Mouse (Mus musculus): ENCODE data around the gene Avil. TPM values are rescaled to one million over a fixed set of nuclear protein-coding genes. Genes with fewer than 3 reads are reported as not detected.
"Not testable (repeated sequence)": the region's sequence is repeated elsewhere in the genome, so short reads cannot be mapped to it uniquely, and the experiment has no call there.

Avil gene
- total RNA-seq, 2 experiments from 2014 or later = 0.23 to 0.49 TPM

DNA sequence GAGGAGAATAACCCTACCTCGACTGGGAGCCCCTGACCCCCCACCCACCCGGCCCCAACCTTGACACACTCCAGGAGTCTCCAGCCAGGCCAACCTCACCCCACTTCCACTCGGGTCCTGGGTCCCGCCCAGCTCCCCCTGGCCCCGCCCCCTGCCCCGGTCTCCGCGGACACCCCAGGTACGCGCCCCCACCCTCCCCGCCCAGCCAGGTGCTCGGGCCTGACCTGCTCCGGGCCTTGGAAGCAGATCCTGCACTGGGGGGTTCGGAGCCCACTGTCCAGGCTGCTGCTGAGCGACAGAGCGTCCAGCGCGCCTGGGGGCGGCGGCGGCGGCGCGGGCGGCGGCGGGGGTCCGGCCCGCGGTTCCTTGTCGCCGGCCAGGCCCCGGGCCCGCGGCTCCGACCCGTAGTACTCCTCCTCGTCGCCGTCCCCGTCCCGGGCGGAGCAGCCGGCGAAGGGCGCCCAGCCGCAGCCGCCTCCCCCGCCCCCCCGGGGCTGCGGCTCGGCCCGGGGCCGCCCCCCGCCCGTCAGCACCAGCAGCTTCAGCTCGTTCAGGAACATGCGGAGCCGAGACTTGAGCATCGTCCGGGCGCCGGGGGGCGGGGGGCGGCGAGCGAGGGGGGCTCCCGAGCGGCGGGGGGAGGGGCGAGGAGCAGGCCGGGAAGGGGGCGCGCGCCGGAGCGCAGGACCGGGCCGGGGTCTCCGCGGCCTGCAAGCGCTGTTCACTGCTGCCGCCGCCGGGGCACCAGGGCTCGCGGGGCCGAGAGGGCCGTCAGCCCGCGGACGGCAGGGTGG, 58.9 kb downstream of the Avil start:
- no peak for DNase-seq (ENCODE audit: low spot score in 2 of 2)

DNA sequence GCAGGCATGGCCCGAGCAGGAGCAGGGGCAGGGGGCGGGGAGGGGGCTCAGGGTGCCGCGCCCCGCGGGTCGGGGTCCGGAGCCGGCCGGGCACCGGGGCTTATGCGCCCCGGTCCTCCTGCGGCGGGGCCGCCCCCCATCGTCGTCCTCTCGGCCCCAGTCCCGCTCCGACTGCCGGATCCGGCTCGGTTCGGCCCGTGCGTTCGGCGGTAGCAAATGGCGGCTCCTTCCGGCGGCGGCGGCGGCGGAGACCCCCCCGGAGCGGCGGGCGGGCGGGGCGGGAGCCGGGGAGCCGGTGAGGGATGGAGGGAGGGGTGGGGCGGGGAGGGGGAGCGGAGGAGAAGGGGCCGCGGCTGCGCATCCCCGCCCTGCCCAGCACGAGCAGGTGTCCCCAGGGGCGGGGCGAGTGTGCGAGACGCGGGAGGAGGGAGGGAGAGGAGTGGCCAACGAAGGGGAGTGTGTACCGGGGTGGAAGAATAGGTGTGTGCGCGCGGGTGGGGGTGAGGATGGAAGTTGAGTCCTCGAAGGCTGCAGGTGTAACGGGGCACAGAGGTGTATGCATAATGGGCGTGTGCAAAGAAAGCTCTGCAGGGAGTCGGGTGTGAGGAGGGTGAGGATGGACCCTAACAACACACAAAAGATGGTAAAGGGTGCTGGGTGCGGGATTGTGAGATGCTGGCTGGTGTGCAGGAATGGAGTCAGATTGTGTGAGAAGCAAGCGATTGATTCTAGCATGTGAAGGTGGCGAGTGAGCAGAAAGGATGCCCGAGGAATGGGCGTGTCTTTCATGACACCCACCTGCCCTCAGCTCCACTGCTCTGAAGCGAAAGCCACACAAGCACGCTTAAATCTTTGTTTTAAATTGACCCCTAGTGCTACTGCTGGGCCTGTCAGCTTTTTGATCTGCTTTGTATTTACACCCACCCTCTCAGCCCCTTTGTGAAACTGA, 59.7 kb downstream of the Avil start, which contains the start of gene March9:
Gene March9 (minus strand): TSS at position 217 of the 949 bp plus-strand sequence.
- DNase-seq (ENCODE audit: low spot score in 2 of 2) = peak; percentile 63 to 72

DNA sequence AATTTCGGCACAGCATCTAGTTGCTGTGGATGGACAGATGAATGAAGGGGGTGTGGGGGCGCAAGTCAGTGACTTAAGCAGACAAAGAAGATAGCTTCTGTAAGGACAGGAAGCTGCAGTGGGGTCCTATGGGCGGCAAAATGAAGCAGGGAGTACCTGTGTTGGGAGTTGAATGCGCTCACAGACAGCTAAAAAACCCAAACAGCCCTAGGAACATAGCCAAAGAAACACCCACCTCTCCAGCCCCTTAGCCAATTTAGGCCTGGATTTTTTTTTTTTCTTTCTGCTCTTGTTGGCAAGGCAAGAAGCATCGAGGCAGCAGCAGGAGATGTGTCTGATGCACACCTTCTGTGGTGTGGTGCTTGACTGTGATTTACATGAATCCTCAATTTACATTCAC, 60.6 kb downstream of the Avil start:
- no peak for DNase-seq (ENCODE audit: low spot score in 2 of 2)

DNA sequence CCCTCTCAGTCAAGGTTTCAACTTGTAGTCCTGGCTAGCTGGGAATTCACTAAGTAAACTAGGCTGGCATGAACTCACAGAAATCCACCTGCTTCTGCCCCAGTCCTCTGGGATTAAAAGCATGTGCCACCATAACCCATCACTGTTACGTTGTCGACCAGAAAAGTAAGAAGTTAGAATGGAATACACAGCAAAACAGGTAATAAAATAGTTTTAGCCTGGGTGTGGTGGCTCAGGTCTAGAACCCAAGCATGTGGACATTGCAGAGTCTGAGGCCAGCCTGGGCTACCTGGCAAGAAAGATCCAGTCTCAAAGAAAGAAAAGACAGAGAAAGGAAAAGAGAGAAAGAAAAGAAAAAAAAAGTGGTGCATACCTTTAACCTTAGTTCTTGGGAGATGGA, 61.0 kb downstream of the Avil start:
- no peak for DNase-seq (ENCODE audit: low spot score in 2 of 2)

DNA sequence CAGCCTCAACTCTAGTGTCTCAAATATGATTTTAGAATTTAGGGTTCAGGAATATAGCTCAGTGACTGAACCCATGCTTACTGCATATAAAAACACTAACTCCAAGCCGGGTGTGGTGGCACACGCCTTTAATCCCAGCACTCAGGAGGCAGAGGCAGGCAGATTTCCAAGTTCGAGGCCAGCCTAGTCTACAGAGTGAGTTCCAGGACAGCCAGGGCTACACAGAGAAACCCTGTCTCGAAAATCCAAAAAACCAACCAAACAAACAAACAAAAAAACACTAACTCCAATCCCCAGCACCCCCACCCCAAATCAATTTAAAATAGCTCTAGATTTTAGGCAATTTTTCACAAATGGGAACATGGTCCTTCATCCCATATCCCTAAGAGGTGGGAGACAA, 61.6 kb downstream of the Avil start:
- not testable (repeated sequence) for DNase-seq (ENCODE audit: low spot score in 2 of 2)

DNA sequence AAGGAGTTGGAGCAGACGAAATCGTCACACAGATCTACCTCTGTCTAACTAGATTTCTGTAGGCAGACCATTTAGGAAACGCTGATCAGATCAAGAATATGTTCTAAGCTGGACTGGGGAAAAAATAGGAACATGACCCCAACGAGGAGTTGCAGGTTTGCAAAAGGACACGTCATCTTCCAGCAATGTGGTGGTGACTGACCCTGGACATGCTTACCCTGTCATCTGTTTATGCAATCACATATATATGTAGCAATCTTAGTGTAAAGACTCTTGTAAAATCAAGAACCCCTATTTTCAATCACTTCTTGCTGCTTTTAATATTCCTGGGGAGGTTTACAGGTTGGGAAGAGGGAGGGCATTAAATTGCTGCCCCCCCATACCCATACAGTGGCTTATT, 62.0 kb downstream of the Avil start:
- no peak for DNase-seq (ENCODE audit: low spot score in 2 of 2)

DNA sequence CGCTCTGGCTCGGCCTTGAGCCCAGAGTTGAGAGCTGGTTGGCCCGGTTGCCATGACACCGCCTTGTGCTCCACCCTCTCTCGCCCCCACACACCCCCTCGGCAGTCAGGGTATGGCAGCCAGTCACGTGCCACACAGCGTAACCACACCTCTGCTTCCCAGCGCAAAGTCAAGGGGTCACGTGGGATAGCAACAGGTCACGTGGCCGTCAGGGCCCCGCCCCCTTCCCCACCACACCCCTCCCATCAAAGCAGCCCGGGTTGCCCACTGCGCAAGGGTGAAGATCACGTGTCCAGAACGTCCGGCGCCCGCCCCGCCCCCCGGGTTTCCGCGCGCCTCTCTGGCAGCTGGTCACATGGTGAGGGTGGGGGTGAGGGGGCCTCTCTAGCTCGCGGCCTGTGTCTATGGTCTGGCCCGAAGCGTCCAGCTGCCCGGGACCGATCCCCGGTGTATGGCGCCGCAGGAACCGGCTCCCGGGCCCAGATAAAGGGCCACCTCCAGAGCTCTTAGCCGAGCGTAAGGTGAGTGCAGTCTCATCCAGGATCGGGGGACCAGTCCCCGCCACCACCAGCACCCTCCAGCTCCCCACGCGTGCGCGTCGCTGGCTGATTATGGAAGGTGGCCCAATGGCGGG, 62.8 kb downstream of the Avil start, which contains the start of gene Cdk4:
Gene Cdk4 (plus strand): TSS at position 296 of the 634 bp plus-strand sequence.
- DNase-seq (ENCODE audit: low spot score in 2 of 2) = peak; percentile 97 to 98

DNA sequence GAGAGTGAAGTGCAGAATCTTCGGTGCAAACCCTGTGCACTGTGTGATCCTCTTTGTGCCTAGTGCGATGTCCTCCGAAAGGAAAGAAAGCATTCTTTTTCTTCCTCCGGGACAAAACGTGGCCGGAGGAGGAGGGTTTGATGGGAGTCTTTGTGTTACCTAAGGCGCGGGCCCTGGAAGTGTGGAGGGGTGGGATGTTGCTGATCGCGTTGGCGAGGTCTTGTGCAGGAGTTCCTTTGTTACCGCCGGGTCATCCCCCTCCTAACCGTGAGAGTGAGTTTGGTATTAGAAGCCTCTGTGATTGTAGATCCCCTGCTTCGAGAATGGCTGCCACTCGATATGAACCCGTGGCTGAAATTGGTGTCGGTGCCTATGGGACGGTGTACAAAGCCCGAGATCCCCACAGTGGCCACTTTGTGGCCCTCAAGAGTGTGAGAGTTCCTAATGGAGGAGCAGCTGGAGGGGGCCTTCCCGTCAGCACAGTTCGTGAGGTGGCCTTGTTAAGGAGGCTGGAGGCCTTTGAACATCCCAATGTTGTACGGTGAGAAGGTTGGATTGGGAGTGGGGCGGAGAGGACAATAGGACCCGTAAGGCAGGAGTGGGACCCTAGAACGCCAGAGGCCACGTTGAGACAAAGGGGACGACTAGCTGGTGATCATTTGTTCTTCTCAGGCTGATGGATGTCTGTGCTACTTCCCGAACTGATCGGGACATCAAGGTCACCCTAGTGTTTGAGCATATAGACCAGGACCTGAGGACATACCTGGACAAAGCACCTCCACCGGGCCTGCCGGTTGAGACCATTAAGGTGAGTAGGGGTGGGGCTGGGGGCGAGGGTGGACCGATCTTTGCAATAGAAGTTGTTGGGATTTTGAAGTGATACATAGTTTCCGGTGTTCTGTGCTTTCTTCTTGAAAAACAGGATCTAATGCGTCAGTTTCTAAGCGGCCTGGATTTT, 63.7 kb downstream of the Avil start:
- no peak for DNase-seq (ENCODE audit: low spot score in 2 of 2)

DNA sequence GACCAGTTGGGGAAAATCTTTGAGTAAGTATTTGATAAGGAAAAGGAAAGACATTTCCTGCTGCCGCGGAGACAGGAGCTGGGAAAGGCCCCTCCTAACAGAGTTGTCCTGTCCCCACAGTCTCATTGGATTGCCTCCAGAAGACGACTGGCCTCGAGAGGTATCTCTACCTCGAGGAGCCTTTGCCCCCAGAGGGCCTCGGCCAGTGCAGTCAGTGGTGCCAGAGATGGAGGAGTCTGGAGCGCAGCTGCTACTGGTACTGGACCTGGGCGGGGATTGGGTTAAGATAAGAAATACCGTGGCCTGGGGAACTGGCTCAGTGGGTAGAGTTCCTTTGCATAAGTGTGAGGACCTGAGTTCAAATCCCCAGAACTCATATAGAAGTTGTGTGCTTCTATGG, 65.5 kb downstream of the Avil start:
- DNase-seq (ENCODE audit: low spot score in 2 of 2) = no peak

DNA sequence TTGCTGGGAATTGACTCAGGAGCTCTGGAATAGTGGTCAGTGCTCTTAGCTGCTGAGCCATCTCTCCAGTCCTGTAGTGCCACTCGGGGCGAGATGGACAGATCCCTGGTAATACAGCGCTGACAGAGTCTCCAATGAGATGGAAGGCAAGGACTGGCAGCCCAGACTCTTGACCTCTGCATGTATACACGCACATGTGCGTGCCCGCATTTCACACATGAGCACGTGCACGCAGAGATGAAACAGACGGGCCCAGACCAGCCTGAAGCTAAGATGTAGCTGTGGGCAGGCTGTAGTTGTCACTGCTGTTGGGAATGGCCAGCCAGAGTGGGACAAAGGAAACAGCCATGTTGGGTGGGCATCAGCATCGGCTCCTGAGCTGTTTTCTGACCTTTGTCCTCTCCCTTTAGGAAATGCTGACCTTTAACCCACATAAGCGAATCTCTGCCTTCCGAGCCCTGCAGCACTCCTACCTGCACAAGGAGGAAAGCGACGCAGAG, 66.1 kb downstream of the Avil start:
- DNase-seq (ENCODE audit: low spot score in 2 of 2) = no peak

DNA sequence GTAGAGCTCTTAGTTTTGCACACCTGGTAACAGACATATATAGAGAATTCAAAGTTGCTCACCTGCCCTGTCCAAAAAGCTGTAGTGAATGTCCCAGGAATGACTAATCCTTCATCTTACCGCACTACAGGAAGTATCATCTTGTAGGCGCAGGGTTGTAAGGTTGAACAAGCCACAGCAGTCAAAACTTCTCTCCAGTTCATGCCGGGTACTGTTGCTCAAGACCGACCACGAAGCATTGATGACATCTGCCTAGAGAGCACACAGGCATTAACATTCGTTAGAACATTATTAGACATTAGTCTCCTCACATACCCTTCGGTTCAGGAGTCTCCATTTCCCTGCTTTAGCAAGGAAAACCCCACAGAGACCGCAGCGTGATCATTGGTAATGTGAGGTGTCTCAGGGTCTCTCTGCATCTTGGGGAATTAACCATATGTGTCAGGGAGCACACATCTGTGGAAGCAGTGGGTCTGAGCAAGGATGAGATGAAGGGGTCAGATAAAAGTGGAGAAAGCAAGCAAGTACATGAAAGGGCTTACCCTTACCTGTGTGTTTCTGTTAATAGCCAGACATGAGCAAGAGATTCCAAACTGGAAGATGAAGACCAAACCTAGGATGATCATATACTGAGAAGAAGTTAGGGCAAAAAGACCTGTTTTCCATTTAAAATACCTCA, 68.0 kb downstream of the Avil start:
- no peak for DNase-seq (ENCODE audit: low spot score in 2 of 2)

DNA sequence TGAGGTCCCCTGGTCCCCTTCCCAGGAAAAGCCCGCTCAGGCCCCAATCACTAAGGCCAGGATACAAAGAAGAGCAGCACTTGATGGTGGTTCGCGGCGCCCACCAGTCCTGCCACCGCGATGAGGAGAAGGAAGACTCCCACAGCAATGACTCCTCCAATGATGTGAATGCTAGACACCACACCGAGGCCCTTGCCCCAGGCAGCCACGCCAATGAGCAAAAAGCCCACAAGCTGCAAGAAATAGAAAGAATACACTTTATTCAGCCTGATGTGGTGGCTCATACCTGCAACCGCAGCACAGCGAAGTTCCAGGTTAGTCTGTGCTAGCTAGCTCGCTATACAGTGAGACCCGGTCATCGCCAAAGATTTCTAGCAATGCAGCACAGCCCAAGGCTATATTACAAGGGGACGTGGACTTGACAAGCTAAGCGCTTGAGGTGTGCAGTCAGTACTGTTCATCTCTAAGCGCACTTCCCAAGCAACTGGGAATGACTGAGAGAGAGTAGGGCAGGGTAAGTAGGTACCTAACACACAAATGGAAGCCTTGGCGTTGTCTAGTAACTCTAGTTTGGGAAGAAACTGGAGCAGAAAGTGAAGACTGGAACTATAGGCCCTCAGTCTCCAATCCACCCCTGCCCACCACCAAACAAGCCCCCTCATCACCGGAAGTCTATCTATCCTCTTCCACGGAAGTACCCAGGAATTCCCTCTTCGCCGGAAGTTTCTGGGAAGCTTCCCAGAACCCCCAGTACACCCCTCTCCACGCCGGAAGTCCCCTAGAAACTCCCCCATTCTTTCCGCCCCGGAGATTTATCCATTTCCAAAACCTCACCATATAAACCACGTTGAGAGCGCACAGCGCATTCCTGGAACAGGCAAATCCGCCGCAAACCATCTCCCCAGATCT, 69.0 kb downstream of the Avil start:
- no peak for DNase-seq (ENCODE audit: low spot score in 2 of 2)

Small RNA genes within 50 kb of the gene (microRNA-seq; reads per million reads assigned to microRNA genes)
- gene Mir26a-2 (50.5 to 62.2 reads per million in 2 experiments), gene Mir546 (0 reads per million in 2 experiments)

Other genes starting within 250 kb of the Avil start
- 10 to 100 TPM in 1 of 2 experiments, 1 to 10 TPM in 1; 8.9 to 11.6 TPM for gene Atp23, start 99.4 kb upstream of the Avil start, total RNA-seq (2021)
- 10 to 100 TPM; 81.2 to 83.8 TPM for gene Ctdsp2, start 22.0 kb upstream of the Avil start, total RNA-seq (2021)
- gene Tsfm, start 30.1 kb downstream of the Avil start, total RNA-seq (2021) = 10 to 100 TPM; 26.6 to 30.1 TPM
- gene Mettl1, start 40.7 kb downstream of the Avil start, total RNA-seq (2021) = 1 to 10 TPM; 9.4 to 10.0 TPM
- gene Eef1akmt3, start 40.8 kb downstream of the Avil start, total RNA-seq (2021) = under 1 TPM; 0.16 to 0.19 TPM
- under 1 TPM; 0.30 to 0.45 TPM for gene Cyp27b1, start 47.5 kb downstream of the Avil start, total RNA-seq (2021)
- gene March9, start 59.5 kb downstream of the Avil start, total RNA-seq (2021) = 10 to 100 TPM; 20.0 to 23.1 TPM
- 10 to 100 TPM; 67.9 to 71.8 TPM for gene Cdk4, start 62.8 kb downstream of the Avil start, total RNA-seq (2021)
- 10 to 100 TPM; 69.3 to 69.4 TPM for gene Tspan31, start 69.6 kb downstream of the Avil start, total RNA-seq (2021)
- 100 to 1,000 TPM; 594 to 629 TPM for gene Agap2, start 74.6 kb downstream of the Avil start, total RNA-seq (2021)
- gene Os9, start 120.4 kb downstream of the Avil start, total RNA-seq (2021) = 100 to 1,000 TPM; 116 to 118 TPM
- gene B4galnt1, start 164.5 kb downstream of the Avil start, total RNA-seq (2021) = 100 to 1,000 TPM; 119 to 130 TPM
- gene Slc26a10, start 179.9 kb downstream of the Avil start, total RNA-seq (2021) = 1 to 10 TPM; 4.3 to 4.6 TPM
- gene Arhgef25, start 189.4 kb downstream of the Avil start, total RNA-seq (2021) = 100 to 1,000 TPM; 163 to 215 TPM
- 100 to 1,000 TPM; 198 to 222 TPM for gene Dtx3, start 195.0 kb downstream of the Avil start, total RNA-seq (2021)
- gene Pip4k2c, start 210.9 kb downstream of the Avil start, total RNA-seq (2021) = 100 to 1,000 TPM; 116 to 121 TPM

All from left cerebral cortex, adult 18-20 months (tissue).